Mouse (Mus musculus) spleen, adult 18-20 months (tissue): ENCODE data around the gene Wwc2.

ENCODE experiments used
- DNase-seq, 2 experiments: peaks; one replicate each; pipeline ENCODE4 v3.0.0; 2022; ENCODE audit warnings: mixed read lengths in 2 of 2

The Wwc2 gene

GRCm38 (mm10) chr8:47781881-47782280 lies 208.8 kb downstream of the Wwc2 start:
- no peak for DNase-seq

DNA sequence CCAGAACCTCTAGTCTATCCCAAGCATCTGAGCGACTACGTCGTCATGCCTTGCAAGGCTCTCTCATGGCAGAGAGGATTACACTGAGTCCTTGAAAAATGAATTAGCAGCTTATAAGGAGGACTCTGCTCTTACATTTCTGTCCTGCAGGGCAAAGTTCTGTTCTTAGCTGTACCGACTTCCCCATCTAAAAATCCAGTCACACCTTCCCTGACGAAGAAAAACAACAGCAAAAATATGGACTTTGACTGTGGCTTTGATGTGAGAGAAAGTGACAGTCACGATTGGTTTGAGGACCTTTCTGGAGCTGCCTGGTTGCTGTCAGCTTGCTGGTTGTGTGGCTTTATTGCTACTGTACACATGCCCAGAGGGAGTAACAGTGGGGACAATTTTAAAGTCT lies 211.1 kb downstream of the Wwc2 start:
- no peak for DNase-seq

DNA sequence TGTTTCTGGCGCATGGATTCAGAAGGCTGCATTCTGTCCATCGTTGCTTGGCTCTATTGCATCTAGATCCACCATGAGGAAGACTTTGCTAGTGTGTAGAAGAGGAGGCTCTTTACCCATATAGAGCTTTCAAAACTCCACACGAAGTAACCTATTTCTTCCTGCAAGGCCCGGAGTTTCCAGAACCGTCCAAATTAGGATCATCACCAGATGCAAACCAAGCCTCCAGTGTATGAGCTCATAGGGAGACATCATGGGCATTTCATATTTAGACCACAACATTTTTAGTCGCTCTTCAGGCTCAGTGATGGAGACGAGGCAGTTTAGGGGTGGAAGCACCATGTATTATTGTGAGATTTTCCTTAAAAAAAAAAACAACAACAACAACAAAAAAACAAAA lies 213.3 kb downstream of the Wwc2 start:
- DNase-seq, result no peak
